Mouse (Mus musculus): ENCODE measurements around the gene Slc39a9.
A peak's percentile ranks its signal among the peaks of the same experiment; 100 is the strongest.

Gene Slc39a9

DNA sequence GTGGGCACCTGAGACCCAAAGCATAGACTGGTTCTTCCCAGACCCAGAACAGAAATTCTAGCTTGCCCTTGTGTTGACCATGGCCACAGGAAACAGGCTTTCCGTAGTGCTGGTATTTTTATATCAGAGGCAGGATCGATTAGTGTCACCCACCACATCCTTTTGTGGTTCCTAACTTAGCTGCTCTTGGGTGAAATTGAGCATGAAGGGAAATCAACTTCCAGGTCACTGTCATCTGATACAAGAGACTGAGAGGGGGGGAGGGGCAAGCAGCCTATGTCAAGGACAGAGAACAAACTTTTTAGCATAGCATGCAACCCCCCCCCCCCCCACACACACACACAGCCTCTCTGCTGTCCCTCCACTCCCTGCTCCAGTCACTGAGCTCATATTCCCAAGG, 75.5 kb downstream of the Slc39a9 start:
- no peak for DNase-seq (ENCODE audit: low spot score in 2 of 2)

- no peak for DNase-seq (ENCODE audit: low spot score in 2 of 2)
Observed at GRCm38 (mm10) chr12:80720507-80720906, 76.8 kb downstream of the Slc39a9 start.

GRCm38 (mm10) chr12:80721458-80721857, 77.8 kb downstream of the Slc39a9 start:
- no peak for DNase-seq (ENCODE audit: low spot score in 2 of 2)

GRCm38 (mm10) chr12:80724853-80725559, 81.3 kb downstream of the Slc39a9 start:
- peak; percentile 65 to 91 for DNase-seq (ENCODE audit: low spot score in 2 of 2)

DNA sequence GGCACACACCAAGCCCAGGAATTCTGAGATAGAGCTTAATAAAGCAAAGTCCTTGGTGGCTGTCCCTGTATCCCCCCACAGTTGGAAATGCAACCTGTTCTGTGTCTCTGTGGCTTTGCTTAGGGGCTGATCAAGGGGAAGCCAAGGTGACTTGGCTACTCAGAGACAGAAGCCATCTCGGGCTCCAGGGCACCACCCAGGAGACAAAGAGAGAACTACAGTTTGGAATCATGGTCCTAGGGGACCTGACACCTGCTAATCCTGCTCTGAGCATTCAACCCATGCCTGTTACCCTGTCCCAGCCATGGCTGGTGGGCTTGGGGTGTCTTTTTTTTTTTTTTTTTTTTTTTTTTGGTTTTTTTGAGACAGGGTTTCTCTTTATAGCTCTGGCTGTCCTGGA, 84.5 kb downstream of the Slc39a9 start:
- no peak for DNase-seq (ENCODE audit: low spot score in 2 of 2)

DNA sequence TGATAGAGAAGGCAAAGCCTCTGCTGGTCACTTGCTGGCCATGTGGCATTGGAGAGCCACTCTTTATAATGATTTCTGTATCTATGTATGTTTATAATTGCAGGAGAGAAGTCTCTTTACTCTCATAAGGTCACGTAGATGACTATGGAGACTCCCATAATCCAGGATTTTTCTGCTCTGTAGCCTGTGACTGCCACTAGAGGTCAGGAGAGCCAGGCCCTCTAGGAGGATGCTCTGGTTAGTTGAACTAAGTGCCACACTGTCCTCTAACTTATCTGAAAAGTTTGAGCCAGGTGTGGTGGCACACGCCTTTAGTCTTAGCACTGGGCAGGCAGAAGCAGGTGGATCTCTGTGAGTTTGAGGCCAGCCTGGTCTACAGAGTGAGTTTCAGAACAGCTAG, 85.1 kb downstream of the Slc39a9 start:
- no peak for DNase-seq (ENCODE audit: low spot score in 2 of 2)

GRCm38 (mm10) chr12:80729758-80730530, 86.3 kb downstream of the Slc39a9 start:
- DNase-seq (ENCODE audit: low spot score in 2 of 2): no peak

DNA sequence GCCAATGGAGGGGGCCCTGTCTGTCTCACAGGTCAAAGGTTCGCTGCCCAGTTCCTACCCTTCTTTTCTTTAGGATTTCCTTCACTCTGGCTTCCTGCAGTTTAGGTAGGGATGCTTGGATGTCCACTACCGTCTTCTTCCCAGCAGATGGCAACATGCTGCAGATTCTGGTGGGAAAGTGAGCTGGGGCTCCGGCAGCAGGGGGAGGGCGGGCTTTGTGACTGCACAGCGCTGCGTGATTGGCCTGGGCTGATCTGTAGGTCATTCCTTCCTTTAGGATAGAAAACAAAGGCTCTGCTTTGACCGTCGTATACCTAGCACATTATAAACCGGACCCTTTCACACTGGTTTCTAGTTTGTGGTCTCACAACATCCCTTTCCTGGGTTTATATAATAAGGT, 86.9 kb downstream of the Slc39a9 start:
- DNase-seq (ENCODE audit: low spot score in 2 of 2): peak; percentile 50 to 71

Measured in urinary bladder, postnatal 4 days (tissue).